Mouse (Mus musculus): ENCODE measurements around the gene Hoxb9.

Gene Hoxb9

DNA sequence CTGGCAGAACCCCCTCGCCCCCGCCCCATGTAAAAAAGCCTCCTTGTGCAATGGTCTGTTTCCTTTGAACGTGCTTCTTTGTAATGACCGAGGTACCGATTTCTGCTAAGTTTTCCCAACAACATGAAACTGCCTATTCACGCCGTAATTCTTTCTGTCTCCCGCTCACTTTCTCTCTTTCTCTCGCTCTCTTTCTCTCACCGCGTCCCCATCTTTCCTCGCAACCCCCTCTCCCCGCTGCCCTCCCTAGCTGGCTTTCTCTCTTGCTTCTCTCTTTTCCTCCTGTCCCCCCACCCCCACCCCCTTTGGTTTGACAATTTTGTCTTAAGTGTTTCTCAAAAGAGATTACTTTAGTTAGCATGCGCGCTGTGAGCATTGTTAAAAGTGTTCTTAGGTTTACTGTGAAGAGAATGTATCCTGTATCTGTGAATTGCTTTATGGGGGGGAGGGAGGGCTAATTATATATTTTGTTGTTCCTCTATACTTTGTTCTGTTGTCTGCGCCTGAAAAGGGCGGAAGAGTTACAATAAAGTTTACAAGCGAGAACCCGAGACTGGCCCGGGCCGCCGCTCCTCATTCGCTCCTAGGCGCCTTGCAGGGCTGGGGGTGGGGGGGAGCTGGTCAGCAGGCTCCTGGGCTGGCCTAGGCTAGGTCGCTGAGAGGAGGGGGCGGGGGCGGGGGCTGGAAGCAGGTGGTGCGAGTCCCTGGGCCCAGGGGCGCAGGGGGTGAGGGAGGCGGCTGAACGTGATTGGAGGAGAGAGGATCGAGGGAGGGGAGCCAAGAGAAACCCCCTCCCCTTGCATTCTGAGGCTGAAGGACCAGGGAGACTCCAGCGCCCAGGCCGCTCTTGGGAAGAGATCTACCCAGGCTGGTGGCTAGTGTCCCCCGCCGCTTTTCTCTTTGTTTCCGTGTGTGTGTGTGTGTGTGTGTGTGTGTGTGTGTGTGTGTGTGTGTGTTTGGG lies 13.8 kb downstream of the Hoxb9 start:
- peak; percentile 90 for DNase-seq (ENCODE audit: low spot score)

DNA sequence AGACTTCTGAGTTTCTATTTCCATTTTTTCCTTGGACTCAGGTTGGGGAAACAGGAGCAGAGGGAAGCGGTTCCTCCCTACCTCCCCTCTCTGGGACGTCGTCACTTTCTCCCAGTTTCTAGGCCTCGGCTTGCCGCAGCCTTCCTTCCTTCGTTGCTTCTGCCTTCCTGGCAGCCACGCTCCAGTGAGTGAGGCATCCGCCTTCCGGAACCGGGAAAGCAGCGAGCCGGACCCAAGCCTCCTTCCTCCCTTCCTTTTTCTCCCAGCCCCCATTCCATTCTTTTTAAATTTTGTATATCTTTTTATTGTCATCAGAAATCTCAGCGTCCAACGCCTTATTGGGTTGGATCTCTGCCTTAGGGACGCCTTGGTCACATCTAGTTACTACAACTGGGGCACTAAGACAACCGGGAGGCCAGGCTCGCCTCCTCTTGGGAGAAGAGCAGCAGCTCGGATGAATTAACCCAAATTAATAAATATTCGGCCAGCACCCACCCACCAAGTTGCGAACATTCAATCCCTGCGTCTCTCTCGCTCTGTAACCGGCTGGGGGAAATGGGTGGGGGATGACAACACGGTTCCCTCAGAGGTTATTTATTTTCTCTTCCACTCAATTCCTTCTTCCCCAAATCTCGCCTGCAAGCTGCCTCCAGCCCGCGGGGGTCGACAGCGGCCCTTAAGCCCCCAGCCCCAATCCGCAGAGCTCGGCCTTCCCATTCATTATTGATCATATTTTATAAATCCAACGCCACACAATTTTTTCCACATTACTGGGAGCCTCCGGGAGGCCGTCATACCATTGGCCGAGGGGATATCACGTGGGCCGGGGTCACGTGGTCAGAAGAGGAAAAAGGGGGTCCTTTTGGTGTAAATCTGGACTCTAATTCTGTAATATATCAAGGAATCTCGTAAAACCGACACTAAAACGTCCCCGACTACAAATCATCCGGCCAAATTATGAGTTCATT lies 14.8 kb downstream of the Hoxb9 start, which contains the start of gene Hoxb7:
Gene Hoxb7, plus strand, starts transcription at position 853 of the 968 bp plus-strand sequence.
- peak; percentile 79 for DNase-seq (ENCODE audit: low spot score)

DNA sequence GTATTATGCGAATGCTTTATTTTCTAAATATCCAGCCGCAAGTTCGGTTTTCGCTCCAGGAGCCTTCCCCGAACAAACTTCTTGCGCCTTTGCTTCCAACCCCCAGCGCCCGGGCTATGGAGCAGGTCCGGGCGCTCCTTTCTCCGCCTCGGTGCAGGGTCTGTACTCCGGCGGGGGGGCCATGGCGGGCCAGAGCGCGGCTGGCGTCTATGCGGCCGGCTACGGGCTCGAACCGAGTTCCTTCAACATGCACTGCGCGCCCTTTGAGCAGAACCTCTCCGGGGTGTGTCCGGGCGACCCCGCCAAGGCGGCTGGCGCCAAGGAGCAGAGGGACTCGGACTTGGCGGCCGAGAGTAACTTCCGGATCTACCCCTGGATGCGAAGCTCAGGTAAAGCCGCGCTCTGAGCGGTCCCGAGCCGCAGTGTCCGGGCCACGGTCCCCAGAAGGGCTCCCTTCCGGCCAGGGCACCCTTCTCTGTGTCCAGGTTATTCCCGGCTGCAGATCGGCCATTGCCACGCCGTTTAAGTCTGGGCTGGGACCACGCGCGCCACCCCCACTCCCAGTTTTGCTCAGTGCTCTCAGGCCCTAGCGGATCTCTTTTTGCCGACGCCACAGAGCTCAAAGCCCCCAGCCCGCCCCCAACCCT lies 15.6 kb downstream of the Hoxb9 start:
- no peak for DNase-seq (ENCODE audit: low spot score)

DNA sequence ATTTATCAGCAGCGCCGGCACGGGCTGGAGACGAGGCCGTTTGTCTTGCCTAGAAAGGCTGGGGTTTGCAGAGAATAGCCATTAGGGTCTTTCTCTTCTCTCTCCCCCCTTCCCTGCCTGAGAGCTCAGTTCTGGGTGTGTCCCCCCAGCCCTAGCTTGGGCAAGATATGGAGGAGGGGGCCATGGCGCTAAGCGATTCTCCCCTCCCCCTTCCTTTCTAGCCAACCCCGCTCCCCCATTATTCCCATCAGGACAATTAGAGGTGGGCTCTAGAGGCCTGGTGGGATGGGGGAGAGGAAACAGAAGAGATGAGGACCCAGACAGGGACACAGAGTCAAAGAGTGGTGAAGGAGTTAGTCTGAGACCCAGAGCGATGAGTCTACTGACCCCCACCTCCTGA lies 16.2 kb downstream of the Hoxb9 start:
- no peak for DNase-seq (ENCODE audit: low spot score)

DNA sequence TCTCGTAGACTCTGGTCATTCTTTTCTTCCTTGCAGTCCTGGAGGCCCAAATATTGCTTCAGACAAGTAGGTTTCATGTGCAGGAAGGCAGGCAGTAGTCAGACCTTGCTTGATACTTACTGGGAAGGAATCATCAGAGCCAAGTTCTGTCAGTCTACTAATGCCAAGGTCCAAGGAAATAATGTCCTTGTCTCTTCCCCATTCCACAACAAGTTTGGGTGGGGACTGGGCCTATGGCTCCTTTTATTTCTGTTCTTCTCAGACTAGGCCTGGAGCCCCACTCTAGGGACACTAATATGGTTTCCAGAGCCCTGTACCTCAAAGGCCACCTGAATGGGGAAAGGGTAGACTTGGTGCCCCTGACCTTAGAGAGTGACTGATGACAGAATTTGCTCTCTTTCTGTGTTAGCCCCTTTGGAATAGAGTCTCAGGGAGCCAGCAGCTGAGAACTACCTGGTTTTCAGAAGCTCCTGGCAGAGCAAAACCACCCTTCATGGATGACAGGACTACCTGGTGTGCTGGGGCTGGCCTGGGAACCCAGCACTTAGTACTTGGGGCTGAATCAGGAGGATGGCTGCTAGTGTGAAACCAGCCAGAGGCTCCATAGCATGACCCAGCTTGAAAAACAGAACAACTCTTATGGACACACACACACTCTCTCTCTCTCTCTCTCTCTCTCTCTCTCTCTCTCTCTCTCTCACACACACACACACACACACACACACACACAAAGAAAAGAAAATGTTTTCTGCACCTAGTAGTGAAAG lies 17.4 kb downstream of the Hoxb9 start:
- DNase-seq (ENCODE audit: low spot score), result no peak

DNA sequence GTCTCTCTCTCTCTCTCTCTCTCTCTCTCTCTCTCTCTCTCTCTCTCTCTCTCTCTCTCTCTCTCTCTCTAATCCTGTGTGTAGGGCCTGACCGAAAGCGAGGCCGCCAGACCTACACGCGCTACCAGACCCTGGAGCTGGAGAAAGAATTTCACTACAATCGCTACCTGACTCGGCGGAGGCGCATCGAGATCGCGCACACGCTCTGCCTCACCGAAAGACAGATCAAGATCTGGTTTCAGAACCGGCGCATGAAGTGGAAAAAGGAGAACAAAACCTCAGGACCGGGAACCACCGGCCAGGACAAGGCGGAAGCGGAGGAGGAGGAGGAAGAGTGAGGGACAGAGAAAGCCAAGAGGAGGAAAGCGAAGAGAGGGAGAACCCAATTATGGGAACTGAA lies 18.0 kb downstream of the Hoxb9 start:
- no peak for DNase-seq (ENCODE audit: low spot score)

DNA sequence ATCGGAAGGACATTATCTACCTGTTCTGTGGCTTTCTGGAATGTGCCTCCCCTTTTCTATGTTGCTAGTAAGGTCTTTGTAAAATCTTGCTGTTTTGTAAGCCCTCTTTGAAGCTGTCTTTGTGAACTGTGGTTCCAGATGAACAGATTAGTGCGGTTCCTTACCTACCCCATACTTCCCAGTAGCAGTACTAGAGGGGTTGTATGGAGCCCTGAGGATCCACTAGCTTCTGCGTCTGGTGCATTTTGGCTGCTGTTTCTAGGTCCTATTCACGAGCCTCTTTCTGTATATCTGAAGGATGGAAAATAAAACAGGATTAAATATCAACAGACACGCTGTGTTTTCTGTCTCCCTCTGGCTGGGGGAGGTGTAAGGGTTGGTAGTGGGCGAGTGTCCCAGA lies 18.6 kb downstream of the Hoxb9 start:
- DNase-seq (ENCODE audit: low spot score), result no peak

DNA sequence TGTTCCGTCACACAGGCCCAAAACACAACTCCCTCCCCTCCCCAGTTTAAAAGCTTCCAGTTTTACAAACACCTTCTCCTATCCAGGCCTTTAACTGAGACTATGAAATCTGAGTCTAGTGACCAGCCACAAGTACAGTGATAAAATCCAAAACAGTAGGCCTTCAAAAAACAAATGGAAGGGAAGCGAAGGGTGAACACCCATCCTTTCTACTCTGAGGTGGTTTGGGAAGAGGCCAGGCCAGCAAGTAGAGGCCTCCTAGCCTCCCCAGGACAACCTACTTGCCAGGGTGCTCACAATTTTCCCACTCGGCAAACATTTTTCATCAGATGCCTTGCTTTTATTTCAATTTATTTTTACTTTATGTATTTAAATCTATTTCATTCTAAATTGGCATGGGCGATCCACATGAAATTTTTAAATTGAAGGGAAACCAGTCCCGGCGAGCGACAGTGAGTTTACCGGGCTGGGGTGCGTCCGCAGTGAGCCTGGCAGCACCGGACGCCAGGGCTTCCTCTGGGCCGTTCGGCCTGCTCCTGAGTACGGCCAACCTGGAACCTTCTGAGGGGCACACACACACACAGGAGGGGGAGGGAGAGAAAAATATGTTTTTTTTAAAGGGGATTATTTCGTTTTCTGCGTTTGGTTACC lies 19.6 kb downstream of the Hoxb9 start:
- no peak for DNase-seq (ENCODE audit: low spot score)

DNA sequence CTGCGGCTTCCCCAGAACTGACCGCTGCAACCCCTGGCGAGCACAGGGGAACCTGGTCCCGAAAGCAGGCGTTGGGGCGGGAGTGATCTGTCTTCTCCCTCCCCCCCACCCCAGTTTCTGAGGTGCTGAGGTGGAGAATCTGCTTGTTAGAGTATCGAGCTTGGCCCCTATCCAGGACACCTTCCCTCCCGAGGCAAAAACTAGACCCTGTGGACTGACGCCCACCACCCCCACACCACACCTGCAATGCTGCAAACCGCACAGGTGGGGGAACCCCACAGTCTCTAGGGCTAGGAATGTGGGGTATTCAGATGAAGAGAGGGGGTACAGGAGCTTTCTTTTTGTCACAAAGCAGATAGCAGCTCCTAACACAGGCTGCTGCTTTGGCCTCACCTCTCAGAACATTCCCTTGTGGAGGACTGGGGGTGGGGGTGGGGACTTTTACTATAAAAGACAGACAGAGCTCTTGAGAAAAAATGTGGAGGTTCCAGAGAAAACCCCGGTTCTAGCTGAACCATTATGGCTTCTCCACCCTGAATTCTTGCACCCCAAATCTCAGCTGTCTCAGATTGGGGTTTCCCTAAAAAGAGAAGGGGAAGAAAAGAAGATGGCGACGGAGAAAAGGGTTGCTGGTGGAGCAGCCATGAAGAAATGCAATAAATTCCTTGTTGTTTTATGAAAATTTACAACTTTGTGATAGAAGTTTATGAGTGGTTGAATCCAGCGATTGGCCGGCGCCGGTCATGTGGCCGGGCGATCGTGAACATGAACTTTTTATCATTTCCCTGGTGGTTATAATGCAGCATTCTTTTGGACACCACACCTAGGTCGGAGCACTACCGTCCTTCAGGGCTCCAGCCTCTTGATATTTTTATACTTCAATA lies 20.7 kb downstream of the Hoxb9 start, which contains the start of gene Hoxb6:
Gene Hoxb6, plus strand, starts transcription at position 796 of the 884 bp plus-strand sequence.
- no peak for DNase-seq (ENCODE audit: low spot score)

DNA sequence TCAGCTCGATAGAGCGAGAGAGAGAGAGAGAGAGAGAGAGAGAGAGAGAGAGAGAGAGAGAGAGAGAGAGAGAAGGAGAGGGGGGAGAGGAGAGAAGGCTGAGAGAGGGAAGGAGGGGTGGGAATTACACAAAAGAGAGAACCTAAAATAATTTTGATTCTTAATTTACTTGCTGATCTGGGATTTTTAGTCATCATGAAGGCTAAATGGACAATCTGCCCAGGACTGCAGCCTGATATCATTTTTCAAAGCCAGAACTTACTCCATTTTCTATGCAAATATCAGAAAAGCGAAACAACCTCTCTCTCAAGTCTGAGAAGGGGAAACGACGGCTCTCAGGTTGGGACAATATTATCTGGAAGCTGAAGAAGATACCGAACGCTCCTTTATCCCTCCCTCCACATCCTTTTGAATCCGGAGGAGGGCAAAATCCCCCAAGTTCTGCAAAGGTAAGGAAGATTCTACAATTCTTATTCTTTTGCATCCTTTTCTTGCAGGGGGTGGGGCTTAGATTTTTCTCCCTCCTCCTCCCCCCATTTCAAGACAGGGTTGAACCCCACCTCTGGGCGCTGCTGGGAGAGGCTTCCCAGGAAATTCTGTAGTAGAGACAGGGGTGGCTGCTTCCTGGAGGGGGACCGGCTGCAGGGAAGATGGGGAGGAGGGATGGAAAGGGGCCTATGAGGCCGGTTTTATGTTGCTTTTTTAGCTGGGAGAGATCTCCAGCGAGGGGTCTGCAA lies 21.5 kb downstream of the Hoxb9 start:
- DNase-seq (ENCODE audit: low spot score), result no peak

DNA sequence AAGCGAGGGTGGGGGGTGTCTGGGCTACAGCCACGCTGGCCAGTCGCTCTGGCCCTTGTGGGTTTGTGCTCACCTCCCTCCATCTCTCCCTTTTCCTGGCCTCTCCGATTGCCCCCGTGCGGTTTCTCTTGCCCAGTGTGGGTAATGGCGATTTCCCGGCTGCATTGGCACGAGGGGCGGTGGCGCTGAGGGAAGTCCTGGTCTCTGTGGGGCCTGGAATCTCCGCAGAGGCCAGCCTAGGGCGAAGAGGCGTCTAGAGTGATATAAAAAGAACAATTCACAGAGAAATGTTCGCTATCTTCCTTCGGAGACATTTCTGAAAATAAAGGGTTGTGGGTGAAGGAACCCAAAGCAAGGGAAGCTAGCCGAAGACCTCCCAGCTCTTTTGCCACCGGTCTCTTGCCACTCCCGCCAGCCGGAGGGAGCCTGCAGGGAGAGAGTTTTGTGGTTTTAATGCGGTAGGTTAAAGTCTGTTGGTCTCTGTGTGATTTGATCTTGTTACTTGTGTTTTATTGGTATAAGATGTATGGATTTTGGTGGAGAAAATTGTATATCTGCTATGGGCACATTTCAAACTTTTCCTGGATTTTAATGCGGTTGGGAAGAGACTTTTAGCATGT lies 22.2 kb downstream of the Hoxb9 start:
- DNase-seq (ENCODE audit: low spot score), result no peak

DNA sequence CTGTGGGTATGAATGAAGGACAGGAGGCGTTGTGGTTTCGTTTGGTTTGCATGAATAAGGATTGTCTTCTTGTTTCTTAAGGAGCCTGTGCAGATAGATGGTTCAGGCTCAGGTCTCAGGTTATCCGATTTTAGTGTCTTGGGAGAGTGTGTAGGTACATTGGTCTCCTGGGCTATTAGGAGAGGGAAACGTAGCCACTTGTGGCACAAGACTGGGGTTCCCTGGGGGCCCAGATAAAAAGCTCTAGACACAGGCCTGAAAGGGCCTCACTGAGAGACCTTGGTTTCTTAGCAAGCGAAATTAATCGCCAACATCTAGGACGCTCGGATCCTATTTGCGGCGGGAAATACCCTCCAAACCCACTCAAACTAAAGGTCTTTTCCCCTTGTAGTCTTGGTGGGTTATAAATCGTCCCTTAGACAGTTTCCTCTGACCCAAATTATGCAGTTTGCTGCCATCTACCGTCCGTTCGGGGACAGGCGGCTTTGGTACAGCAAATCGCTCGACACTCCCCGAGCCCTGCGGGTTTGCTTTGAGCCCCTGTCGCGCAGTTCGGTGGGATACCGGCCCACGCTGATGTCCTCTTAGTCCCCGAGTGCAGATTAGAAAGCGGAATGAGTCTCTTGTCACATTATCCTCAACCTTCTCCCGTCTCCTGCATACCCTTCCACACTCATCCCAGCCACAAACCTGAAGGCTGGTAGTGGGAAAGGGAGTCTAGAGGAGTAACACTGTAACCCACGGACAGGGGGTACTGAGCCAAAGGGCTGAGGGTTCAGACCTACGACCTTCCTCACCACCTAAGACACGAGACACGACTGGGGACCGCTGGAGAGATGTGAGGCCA lies 23.2 kb downstream of the Hoxb9 start:
- DNase-seq (ENCODE audit: low spot score), result peak; percentile 81

DNA sequence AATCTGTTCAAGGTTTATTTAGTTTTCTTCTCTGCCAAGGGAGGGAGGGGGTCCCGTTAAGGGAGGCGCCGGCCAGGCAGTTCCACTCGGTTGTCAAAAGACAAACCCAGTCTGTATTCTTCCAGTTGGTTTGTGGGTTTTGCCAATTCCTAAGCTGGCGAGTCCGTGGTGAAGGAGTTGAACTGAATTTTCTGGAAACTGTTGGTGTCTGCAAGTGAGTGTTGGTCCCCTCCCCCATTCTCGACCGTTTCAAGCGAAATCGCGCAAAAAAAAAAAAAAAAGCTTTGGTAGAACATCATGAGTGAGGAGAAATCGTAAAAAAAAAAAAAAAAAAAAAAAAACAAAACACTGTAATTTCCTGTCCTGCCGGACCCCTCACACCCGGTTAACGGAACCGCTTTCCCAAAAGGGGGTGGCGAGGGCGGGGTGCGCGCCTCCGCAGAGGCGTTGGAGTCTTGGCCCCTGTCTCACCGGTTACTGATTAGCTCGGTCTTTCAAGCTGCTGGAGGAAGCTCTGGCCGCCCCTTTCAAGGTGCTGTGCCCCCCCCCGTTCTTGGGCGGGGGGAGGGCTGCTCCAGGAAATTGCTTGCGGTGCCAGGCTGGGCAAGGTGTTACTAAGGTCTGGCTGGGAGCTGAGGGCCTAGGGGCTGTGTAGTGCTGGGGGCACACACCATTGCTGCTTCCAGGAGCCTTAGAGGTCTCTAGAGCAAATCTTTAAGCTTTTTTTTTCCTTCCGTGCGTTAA lies 24.0 kb downstream of the Hoxb9 start:
- DNase-seq (ENCODE audit: low spot score), result no peak

DNA sequence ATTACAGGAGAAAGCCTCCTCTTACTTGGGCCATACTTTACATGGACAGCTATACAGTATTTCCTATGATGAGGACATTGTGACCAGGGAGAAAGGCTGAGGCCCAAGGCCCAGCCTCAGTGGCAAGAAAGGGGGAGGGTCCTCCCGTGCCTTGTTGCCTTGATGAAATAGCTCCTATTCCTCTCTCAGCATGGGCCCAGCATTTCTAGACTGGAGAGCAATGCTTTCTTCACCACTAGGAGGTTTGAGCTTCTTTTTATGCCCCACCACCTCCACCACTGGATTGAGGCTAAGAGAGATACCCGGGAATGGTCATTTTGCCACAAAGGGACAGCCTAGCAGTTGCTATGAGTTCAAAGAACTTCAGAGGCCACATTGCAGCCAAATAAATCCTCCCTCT lies 25.7 kb downstream of the Hoxb9 start:
- no peak for DNase-seq (ENCODE audit: low spot score)

DNA sequence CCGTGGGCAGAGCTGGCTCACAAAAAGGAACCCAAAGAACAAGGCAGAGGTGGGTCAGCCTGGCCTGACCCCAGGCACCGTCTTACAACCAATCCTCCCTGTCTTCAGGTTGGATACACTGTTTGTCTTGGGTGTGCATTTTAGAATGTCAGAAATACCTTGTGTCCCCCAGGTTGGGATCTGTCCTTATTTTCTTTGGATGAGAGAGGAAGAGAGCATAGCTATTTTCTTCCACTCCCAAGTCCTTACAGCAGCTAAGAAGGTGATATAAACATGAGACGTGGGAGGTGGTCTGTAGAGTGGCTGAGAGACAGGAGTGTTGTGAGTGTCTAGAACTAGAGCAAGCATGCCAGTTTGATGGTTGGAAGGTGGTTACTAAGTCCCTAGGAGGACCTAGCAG lies 26.2 kb downstream of the Hoxb9 start:
- no peak for DNase-seq (ENCODE audit: low spot score)

DNA sequence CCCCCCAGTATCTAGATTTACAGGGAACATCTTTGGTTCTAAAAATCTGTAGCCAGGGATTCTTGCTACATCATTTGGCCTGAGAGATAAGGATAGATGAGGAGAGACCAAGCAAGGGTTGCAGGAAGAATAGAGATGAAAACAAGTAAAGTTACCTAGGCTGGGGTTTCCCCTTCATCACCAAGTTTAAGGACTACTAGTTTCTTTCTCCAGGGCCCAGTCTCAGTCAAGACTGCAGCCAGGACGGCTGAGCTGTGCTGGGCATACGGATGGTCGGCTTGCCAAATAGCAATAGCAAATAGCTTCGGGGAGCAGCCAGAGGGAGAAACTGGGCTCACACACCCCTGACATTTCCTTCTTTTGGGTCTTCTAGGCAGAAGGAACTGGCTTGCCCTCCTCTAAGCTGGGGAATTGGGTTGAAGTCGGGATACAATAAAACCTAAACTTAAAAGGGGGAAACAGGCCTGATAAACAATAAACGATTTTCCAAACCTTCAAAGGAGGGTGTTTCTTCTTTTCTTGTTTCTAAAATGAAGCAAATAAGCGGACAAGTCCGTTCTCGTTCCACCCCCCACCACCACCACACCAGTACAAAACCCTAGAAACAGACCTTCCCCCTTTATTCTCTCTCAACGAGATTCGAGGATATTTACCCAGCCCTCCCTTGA lies 26.8 kb downstream of the Hoxb9 start:
- no peak for DNase-seq (ENCODE audit: low spot score)

Data from yolk sac, embryonic 10.5 days (tissue).